Mouse (Mus musculus): ENCODE measurements around the gene Adprh.

Adprh gene

GRCm38 (mm10) chr16:38467917-38468705, 15.6 kb upstream of the Adprh start:
- in situ Hi-C loops (cut with MboI; ENCODE audit: low sequenced_read_pairs) = loop anchor here (10.0 kb wide), 1 partner anchor 123 kb away; the partner anchor contains the start of genes Cox17, Gm21987 and Maats1

- in situ Hi-C loops (cut with MboI; ENCODE audit: low sequenced_read_pairs) = loop anchor here (10.0 kb wide), 1 partner anchor 123 kb away; the partner anchor contains the start of genes Cox17, Gm21987 and Maats1
Observed at GRCm38 (mm10) chr16:38467091-38467916, 14.8 kb upstream of the Adprh start.

- in situ Hi-C loops (cut with MboI; ENCODE audit: low sequenced_read_pairs) = loop anchor here (10.0 kb wide), 1 partner anchor 121 kb away; the partner anchor contains the start of genes Cox17, Gm21987 and Maats1
Observed at GRCm38 (mm10) chr16:38466089-38466488, 13.6 kb upstream of the Adprh start.

GRCm38 (mm10) chr16:38463305-38463704, 10.8 kb upstream of the Adprh start:
- in situ Hi-C loops (cut with MboI; ENCODE audit: low sequenced_read_pairs) = loop anchor here (10.0 kb wide), 1 partner anchor 119 kb away; the partner anchor contains the start of genes Cox17, Gm21987 and Maats1

- in situ Hi-C loops (cut with MboI; ENCODE audit: low sequenced_read_pairs) = loop anchor here (10.0 kb wide), 1 partner anchor 117 kb away; the partner anchor contains the start of genes Cox17, Gm21987 and Maats1
Observed at GRCm38 (mm10) chr16:38462161-38462560, 9.7 kb upstream of the Adprh start.

- in situ Hi-C loops (cut with MboI; ENCODE audit: low sequenced_read_pairs) = loop anchor here (10.0 kb wide), 1 partner anchor 117 kb away; the partner anchor contains the start of genes Cox17, Gm21987 and Maats1
Observed at GRCm38 (mm10) chr16:38461749-38462148, 9.2 kb upstream of the Adprh start.

GRCm38 (mm10) chr16:38459990-38460389, 7.5 kb upstream of the Adprh start:
- in situ Hi-C loops (cut with MboI; ENCODE audit: low sequenced_read_pairs) = loop anchor here (10.0 kb wide), 1 partner anchor 115 kb away; the partner anchor contains the start of genes Cox17, Gm21987 and Maats1

- in situ Hi-C loops (cut with MboI; ENCODE audit: low sequenced_read_pairs) = no loop called here
Observed at GRCm38 (mm10) chr16:38458600-38459280, 6.2 kb upstream of the Adprh start.

GRCm38 (mm10) chr16:38456812-38457567, 4.5 kb upstream of the Adprh start:
- in situ Hi-C loops (cut with MboI; ENCODE audit: low sequenced_read_pairs) = no loop called here

- in situ Hi-C loops (cut with MboI; ENCODE audit: low sequenced_read_pairs) = no loop called here
Observed at GRCm38 (mm10) chr16:38455511-38456418, 3.3 kb upstream of the Adprh start, which contains the start of gene Cd80. Gene Cd80, plus strand, starts transcription at chr16:38455561.

GRCm38 (mm10) chr16:38454533-38455254, 2.2 kb upstream of the Adprh start:
- in situ Hi-C loops (cut with MboI; ENCODE audit: low sequenced_read_pairs) = no loop called here

GRCm38 (mm10) chr16:38453952-38454351, 1.4 kb upstream of the Adprh start:
- in situ Hi-C loops (cut with MboI; ENCODE audit: low sequenced_read_pairs) = no loop called here

- in situ Hi-C loops (cut with MboI; ENCODE audit: low sequenced_read_pairs) = no loop called here
Observed at GRCm38 (mm10) chr16:38453203-38453553, 675 bp upstream of the Adprh start.

- in situ Hi-C loops (cut with MboI; ENCODE audit: low sequenced_read_pairs) = no loop called here
Observed at GRCm38 (mm10) chr16:38451421-38452205, 890 bp downstream of the Adprh start.

GRCm38 (mm10) chr16:38450707-38451106, 1.8 kb downstream of the Adprh start:
- in situ Hi-C loops (cut with MboI; ENCODE audit: low sequenced_read_pairs) = no loop called here

- in situ Hi-C loops (cut with MboI; ENCODE audit: low sequenced_read_pairs) = no loop called here
Observed at GRCm38 (mm10) chr16:38448458-38448857, 4.0 kb downstream of the Adprh start.

GRCm38 (mm10) chr16:38447366-38447765, 5.1 kb downstream of the Adprh start:
- in situ Hi-C loops (cut with MboI; ENCODE audit: low sequenced_read_pairs) = no loop called here

All from CH12F3 (cell line).